Mouse (Mus musculus): Measurements from ENCODE around the gene Mfsd5.

DNA sequence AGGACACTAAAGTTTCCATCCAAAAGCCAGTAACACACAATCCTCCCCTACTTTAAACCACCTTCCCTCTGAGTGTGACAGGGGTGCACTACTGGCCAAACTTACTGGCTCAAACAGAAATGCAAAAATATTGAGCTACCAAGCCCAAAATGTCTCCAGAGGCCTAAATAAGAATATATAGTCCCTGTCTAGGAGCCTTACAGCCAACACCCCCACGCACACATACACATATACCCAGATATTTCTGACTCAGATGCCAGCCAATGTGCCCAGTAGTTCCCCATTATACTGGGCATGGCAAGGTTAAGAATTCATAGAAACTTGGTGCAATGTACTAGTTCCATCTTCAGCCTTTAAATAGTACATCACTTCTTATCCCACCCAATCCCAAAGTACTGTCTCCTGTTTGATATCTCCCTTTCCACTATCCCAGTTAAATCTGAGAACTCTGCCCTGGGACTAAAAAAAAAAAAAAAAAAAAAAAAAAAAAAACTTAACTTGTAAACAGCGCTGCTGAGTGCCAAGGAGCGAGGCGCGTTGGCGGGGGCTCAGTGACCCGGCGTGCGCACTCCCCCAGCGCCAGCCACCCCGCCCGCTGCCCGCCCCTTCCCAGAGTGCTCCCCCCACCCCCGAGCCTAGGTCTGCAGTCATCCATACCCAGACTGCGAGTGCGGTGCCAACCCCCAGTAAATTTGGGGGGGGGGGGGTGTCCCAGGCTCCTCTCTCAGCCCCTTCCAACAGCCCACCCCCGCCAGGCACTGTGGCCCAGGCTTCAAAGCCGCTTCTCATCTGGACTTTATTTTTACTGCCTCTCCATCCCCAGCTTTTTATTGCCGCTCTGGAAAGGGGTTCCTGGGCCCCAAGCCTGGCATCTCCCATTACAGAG is 34.7 kb upstream of the Mfsd5 start:
- TF ChIP-seq CTCF (IDR thresholded peaks at IDR 0.05; ENCODE audit: extremely low read depth, insufficient read depth, insufficient read length, insufficient replicate concordance) (no peak), POLR2A (IDR thresholded peaks at IDR 0.05; ENCODE audit: low read depth, low read length) (no peak)
